Mouse (Mus musculus) midbrain, embryonic 13.5 days (tissue): Measurements from ENCODE around the gene Pik3r6. TPM values are rescaled to one million over a fixed set of nuclear protein-coding genes. Genes with fewer than 3 reads are reported as not detected.

ENCODE experiments used
- ATAC-seq: fragments of 200-750 bp; cut with Nextera tagmentation; 2 replicates; pipeline ENCODE4 v1.8.0; 2017; ENCODE audit warnings: mild to moderate bottlenecking, moderate TSS enrichment, moderate library complexity
- H3K27ac ChIP-seq: fragments of 300-500 bp; sonication (generic); 2 replicates; pipeline ENCODE4 v1.5.1; 2015; ENCODE audit warnings: inconsistent platforms, mild to moderate bottlenecking, moderate library complexity
- H3K27me3 ChIP-seq: fragments of 300-500 bp; sonication (generic); 2 replicates; pipeline ENCODE4 v1.6.1; 2015; ENCODE audit warnings: mild to moderate bottlenecking, inconsistent platforms
- H3K36me3 ChIP-seq: fragments of 300-500 bp; sonication (generic); 2 replicates; pipeline ENCODE4 v1.6.1; 2015; ENCODE audit warnings: mild to moderate bottlenecking, inconsistent platforms
- H3K4me1 ChIP-seq: fragments of 300-500 bp; sonication (generic); replicated peaks from 2 replicates; pipeline ENCODE4 v1.6.1; 2015; ENCODE audit warnings: inconsistent platforms
- H3K4me2 ChIP-seq: fragments of 300-500 bp; sonication (generic); replicated peaks from 2 replicates; pipeline ENCODE4 v1.6.1; 2015; ENCODE audit warnings: moderate library complexity, mild to moderate bottlenecking, inconsistent platforms
- H3K4me3 ChIP-seq: fragments of 300-500 bp; sonication (generic); replicated peaks from 2 replicates; pipeline ENCODE4 v1.5.1; 2015; ENCODE audit warnings: mild to moderate bottlenecking, inconsistent platforms
- H3K9ac ChIP-seq: fragments of 300-500 bp; sonication (generic); replicated peaks from 2 replicates; pipeline ENCODE4 v1.6.1; 2015; ENCODE audit warnings: mild to moderate bottlenecking, inconsistent platforms
- H3K9me3 ChIP-seq: fragments of 300-500 bp; sonication (generic); 2 replicates; pipeline ENCODE4 v1.6.1; 2016; ENCODE audit warnings: mild to moderate bottlenecking, inconsistent platforms
- WGBS: fragments of 180-500 bp; shearing (Covaris S2); methylation state at CpG from one replicate; pipeline ENCODE4 v1.1.7; 2015; 5-methylcytosine and 5-hydroxymethylcytosine counted together
- polyA plus RNA-seq: library from polyadenylated mRNA; unstranded; fragments of >200 nt; fragmentation: Nextera tagmentation; extraction: Ambion mirVana; gene quantifications from 2 replicates; pipeline ENCODE4 v1.2.1, GENCODE M21; 2015

Gene Pik3r6
- polyA plus RNA-seq, 1 experiment from 2014 or later: 2.0 TPM

DNA sequence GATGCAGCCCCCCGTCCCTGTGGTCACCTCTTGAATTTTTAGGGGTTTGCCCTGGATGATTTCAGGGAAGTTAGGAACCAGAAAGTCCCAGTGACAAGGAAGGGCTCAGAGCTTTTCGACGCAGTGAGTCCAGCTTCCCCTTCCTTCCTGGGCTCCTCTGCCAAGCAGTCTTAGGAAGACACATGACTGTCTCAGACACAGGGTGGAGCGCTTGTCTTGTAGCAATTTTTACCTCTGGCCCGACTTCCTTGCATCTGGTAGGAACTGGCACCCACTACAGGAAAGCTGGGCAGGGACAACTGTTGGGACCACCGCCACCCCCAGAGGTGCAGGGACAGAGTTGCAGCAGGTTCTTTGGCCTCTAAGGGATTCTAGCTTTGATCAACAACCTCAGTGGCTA, 28.2 kb upstream of the Pik3r6 start:
- 81% methylated on average over 6 of the region's 6 CpGs for WGBS
- H3K9me3 ChIP-seq: no peaks in the 10 kb centered on the region
- no peaks in the 10 kb centered on the region for H3K36me3 ChIP-seq
- no peak overlapping the region for H3K27ac ChIP-seq
- H3K9ac ChIP-seq: no peak overlapping the region
- ATAC-seq: no peak
- no peak overlapping the region for H3K4me3 ChIP-seq
- no peaks in the 10 kb centered on the region for H3K27me3 ChIP-seq
- H3K4me1 ChIP-seq: no peaks in the 10 kb centered on the region
- no peak overlapping the region for H3K4me2 ChIP-seq

- no peaks in the 10 kb centered on the region for H3K4me1 ChIP-seq
- H3K9ac ChIP-seq: no peak overlapping the region
- H3K9me3 ChIP-seq: no peaks in the 10 kb centered on the region
- no peak overlapping the region for H3K4me3 ChIP-seq
- H3K27me3 ChIP-seq: no peaks in the 10 kb centered on the region
- no peak overlapping the region for H3K27ac ChIP-seq
- no peak overlapping the region for H3K4me2 ChIP-seq
- 91% methylated on average over 7 of the region's 7 CpGs for WGBS
- no peaks in the 10 kb centered on the region for H3K36me3 ChIP-seq
- ATAC-seq: no peak
Measured at GRCm38 (mm10) chr11:68475676-68476075, 27.1 kb upstream of the Pik3r6 start.

GRCm38 (mm10) chr11:68477661-68478060, 25.2 kb upstream of the Pik3r6 start:
- no peak for ATAC-seq
- no peaks in the 10 kb centered on the region for H3K27me3 ChIP-seq
- no peaks in the 10 kb centered on the region for H3K4me1 ChIP-seq
- H3K4me2 ChIP-seq: no peak overlapping the region
- no peaks in the 10 kb centered on the region for H3K9me3 ChIP-seq
- no peak overlapping the region for H3K9ac ChIP-seq
- no peak overlapping the region for H3K27ac ChIP-seq
- no peaks in the 10 kb centered on the region for H3K36me3 ChIP-seq
- H3K4me3 ChIP-seq: no peak overlapping the region
- 94% methylated on average over 6 of the region's 6 CpGs for WGBS

GRCm38 (mm10) chr11:68478574-68478981, 24.2 kb upstream of the Pik3r6 start:
- H3K4me2 ChIP-seq: no peak overlapping the region
- no peaks in the 10 kb centered on the region for H3K36me3 ChIP-seq
- WGBS: 83% methylated on average over 3 of the region's 3 CpGs
- H3K4me1 ChIP-seq: no peaks in the 10 kb centered on the region
- no peak overlapping the region for H3K27ac ChIP-seq
- no peaks in the 10 kb centered on the region for H3K27me3 ChIP-seq
- ATAC-seq: no peak
- no peaks in the 10 kb centered on the region for H3K9me3 ChIP-seq
- H3K9ac ChIP-seq: no peak overlapping the region
- H3K4me3 ChIP-seq: no peak overlapping the region

DNA sequence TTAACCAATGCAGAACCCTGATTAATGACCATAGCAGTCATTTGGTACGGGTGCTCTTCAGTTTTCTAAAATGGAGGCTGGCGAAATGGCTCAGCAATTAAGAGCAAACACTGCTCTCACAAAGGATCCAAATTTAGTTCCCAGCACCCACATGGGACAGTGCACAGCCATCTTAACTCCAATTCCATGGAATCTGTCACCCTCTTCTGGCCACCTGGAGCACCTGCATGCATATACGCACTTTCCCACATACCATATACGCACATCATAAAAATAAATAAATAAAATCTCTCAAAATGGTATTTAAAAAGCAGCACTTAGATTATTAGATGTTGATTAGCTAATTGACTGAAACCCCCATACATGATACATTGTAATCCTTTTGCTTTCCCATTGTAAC, 22.2 kb upstream of the Pik3r6 start:
- H3K9me3 ChIP-seq: no peaks in the 10 kb centered on the region
- H3K9ac ChIP-seq: no peak overlapping the region
- H3K27me3 ChIP-seq: peaks cover 3% of the 10 kb centered on the region; the same call in 1 of the 2 replicates
- H3K4me2 ChIP-seq: no peak overlapping the region
- no peak overlapping the region for H3K4me3 ChIP-seq
- no peak for ATAC-seq
- no peaks in the 10 kb centered on the region for H3K36me3 ChIP-seq
- no peaks in the 10 kb centered on the region for H3K4me1 ChIP-seq
- WGBS: 95% methylated on average over 4 of the region's 4 CpGs
- H3K27ac ChIP-seq: no peak overlapping the region

- Histone ChIP-seq H3K36me3 (no peaks in the 10 kb centered on the region), H3K9ac (no peak overlapping the region), H3K27me3 (peaks cover 3% of the 10 kb centered on the region; the same call in 1 of the 2 replicates), H3K4me1 (no peaks in the 10 kb centered on the region), H3K9me3 (no peaks in the 10 kb centered on the region), H3K27ac (no peak overlapping the region), H3K4me2 (no peak overlapping the region), H3K4me3 (no peak overlapping the region)
- no peak for ATAC-seq
Measured at GRCm38 (mm10) chr11:68482001-68482400, 20.8 kb upstream of the Pik3r6 start.

- Histone ChIP-seq H3K9ac (no peak overlapping the region), H3K36me3 (no peaks in the 10 kb centered on the region), H3K4me1 (no peaks in the 10 kb centered on the region), H3K9me3 (no peaks in the 10 kb centered on the region), H3K27ac (no peak overlapping the region), H3K27me3 (peaks cover 3% of the 10 kb centered on the region; the same call in 1 of the 2 replicates), H3K4me2 (no peak overlapping the region), H3K4me3 (no peak overlapping the region)
- no peak for ATAC-seq
- 79% methylated on average over 6 of the region's 6 CpGs for WGBS
Measured at GRCm38 (mm10) chr11:68483213-68483612, 19.6 kb upstream of the Pik3r6 start.

DNA sequence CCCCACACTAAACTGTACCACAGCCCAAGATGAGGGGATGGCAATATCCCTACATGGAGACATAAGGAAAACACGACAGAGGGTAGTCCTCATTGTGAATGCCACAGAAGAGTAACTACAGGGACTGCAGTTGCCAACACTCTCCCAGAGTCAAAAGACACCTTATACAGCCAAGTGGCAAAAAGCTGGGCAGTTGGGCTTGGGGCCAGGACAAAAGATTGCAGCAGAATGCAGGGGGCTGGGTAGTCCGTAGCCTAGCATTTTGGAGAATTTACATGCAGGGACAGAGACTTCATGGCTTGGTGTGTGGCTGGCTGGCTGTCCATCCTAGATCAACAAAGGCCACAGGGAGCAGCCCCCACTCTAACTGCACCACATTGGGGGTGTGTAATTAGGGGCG, 18.4 kb upstream of the Pik3r6 start:
- Histone ChIP-seq H3K4me3 (no peak overlapping the region), H3K4me1 (0 out of 2 replicates have a peak, but pooled peaks cover 5% of the 10 kb centered on the region), H3K36me3 (no peaks in the 10 kb centered on the region), H3K9ac (0 out of 2 replicates have a peak overlapping the region, but pooled peaks have one; percentile 20), H3K27ac (no peak overlapping the region), H3K27me3 (peaks cover 3% of the 10 kb centered on the region; the same call in 1 of the 2 replicates), H3K4me2 (no peak overlapping the region), H3K9me3 (no peaks in the 10 kb centered on the region)
- 71% methylated on average over 3 of the region's 3 CpGs for WGBS
- ATAC-seq: no peak

GRCm38 (mm10) chr11:68485206-68485942, 17.4 kb upstream of the Pik3r6 start:
- WGBS: 40% methylated on average over 8 of the region's 8 CpGs
- Histone ChIP-seq H3K4me3 (no peak overlapping the region), H3K4me2 (no peak overlapping the region), H3K9ac (no peak overlapping the region), H3K9me3 (no peaks in the 10 kb centered on the region), H3K27ac (no peak overlapping the region), H3K27me3 (peaks cover 3% of the 10 kb centered on the region; the same call in 1 of the 2 replicates), H3K4me1 (0 out of 2 replicates have a peak, but pooled peaks cover 5% of the 10 kb centered on the region), H3K36me3 (no peaks in the 10 kb centered on the region)
- ATAC-seq: 0 out of 2 replicates have a peak, but pooled peaks have one; percentile 20

GRCm38 (mm10) chr11:68486093-68486492, 16.7 kb upstream of the Pik3r6 start:
- no peak overlapping the region for H3K4me2 ChIP-seq

GRCm38 (mm10) chr11:68487720-68488119, 15.1 kb upstream of the Pik3r6 start:
- no peak overlapping the region for H3K27ac ChIP-seq
- peaks cover 3% of the 10 kb centered on the region; the same call in 1 of the 2 replicates for H3K27me3 ChIP-seq
- no peak for ATAC-seq

More at GRCm38 (mm10) chr11:68486093-68486492, 16.7 kb upstream of the Pik3r6 start:
- peaks cover 3% of the 10 kb centered on the region; the same call in 1 of the 2 replicates for H3K27me3 ChIP-seq
- H3K4me3 ChIP-seq: no peak overlapping the region
- no peak for ATAC-seq
- 94% methylated on average over 3 of the region's 3 CpGs for WGBS
- H3K9me3 ChIP-seq: no peaks in the 10 kb centered on the region
- H3K36me3 ChIP-seq: no peaks in the 10 kb centered on the region
- no peak overlapping the region for H3K9ac ChIP-seq
- H3K27ac ChIP-seq: no peak overlapping the region
- H3K4me1 ChIP-seq: 0 out of 2 replicates have a peak, but pooled peaks cover 5% of the 10 kb centered on the region

DNA sequence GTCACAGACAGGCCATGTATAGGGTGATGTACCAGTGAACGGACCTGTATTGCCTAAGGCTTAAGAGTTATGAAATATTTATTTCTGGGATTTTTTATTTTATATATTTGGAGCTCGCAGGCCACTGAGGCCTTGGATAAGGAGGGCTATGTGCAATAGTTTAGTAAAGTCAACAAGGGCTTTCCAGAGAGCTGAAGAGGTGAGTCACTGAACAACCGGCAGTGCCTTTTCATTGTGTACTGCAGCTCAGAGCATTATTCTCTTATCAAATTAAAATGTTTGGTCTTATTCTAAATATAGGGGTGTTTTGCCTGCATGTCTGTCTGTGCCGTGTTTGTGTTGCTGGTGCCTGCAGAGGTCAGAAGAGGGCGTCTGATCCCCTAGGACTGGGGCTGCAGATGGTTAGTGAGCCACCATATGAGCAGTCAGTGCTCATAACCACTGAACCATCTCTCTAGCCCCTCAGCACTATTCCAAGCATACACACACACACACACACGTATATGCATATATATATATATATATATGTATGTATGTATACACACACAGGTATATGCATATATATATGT, 14.5 kb upstream of the Pik3r6 start:
- Histone ChIP-seq H3K4me3 (no peak overlapping the region), H3K4me2 (no peak overlapping the region), H3K27me3 (peaks cover 3% of the 10 kb centered on the region; the same call in 1 of the 2 replicates), H3K9ac (no peak overlapping the region), H3K36me3 (no peaks in the 10 kb centered on the region), H3K9me3 (no peaks in the 10 kb centered on the region), H3K4me1 (0 out of 2 replicates have a peak, but pooled peaks cover 5% of the 10 kb centered on the region), H3K27ac (no peak overlapping the region)
- 68% methylated on average over 6 of the region's 6 CpGs for WGBS
- ATAC-seq: no peak

More at GRCm38 (mm10) chr11:68487720-68488119, 15.1 kb upstream of the Pik3r6 start:
- H3K36me3 ChIP-seq: no peaks in the 10 kb centered on the region
- no peak overlapping the region for H3K4me3 ChIP-seq
- no peak overlapping the region for H3K9ac ChIP-seq
- no peak overlapping the region for H3K4me2 ChIP-seq
- 88% methylated on average over 10 of the region's 10 CpGs for WGBS
- no peaks in the 10 kb centered on the region for H3K9me3 ChIP-seq
- H3K4me1 ChIP-seq: 0 out of 2 replicates have a peak, but pooled peaks cover 5% of the 10 kb centered on the region
